Mouse (Mus musculus) ES-E14 (cell line): ENCODE data around the gene Sepsecs. TPM values are rescaled to one million over a fixed set of nuclear protein-coding genes. Genes with fewer than 3 reads are reported as not detected.

Experiments
- DNase-seq: peaks from one replicate; pipeline ENCODE4 v3.0.0-alpha.2; 2013; ENCODE audit warnings: low read depth, low spot score
- H3K27ac ChIP-seq: 2 replicates; pipeline ENCODE4 v1.5.1; 2012; ENCODE audit warnings: low read depth, mild to moderate bottlenecking, low read length, moderate library complexity, mixed read lengths; ENCODE audit not compliant: poor library complexity, insufficient read depth, severe bottlenecking
- H3K36me3 ChIP-seq: 2 replicates; pipeline ENCODE4 v1.6.1; 2012; ENCODE audit warnings: mild to moderate bottlenecking, low read length, moderate library complexity, mixed read lengths; ENCODE audit not compliant: control insufficient read depth, poor library complexity, insufficient read depth, severe bottlenecking
- H3K4me1 ChIP-seq, 2 experiments: fragments of 150-350 bp in 1 of 2; sonication (generic) in 1 of 2; 2 replicates each; pipeline ENCODE4 v1.6.1; 2012; ENCODE audit warnings: low read length in 2 of 2, mild to moderate bottlenecking in 1 of 2, mixed read lengths in 1 of 2; ENCODE audit not compliant: control insufficient read depth in 2 of 2, insufficient read depth in 2 of 2, poor library complexity in 1 of 2
- H3K4me3 ChIP-seq, 2 experiments: fragments of 150-350 bp in 1 of 2; sonication (generic) in 1 of 2; 2 replicates each; pipeline ENCODE4 v1.5.1; 2012; ENCODE audit warnings: low read length in 2 of 2, low read depth in 1 of 2, mild to moderate bottlenecking in 1 of 2, mixed read lengths in 1 of 2; ENCODE audit not compliant: insufficient read depth in 1 of 2, poor library complexity in 1 of 2, severe bottlenecking in 1 of 2
- H3K9ac ChIP-seq: 2 replicates; pipeline ENCODE4 v1.6.1; 2012; ENCODE audit warnings: low read depth, mild to moderate bottlenecking, low read length, mixed read lengths; ENCODE audit not compliant: poor library complexity, insufficient read depth, severe bottlenecking
- H3K9me3 ChIP-seq: fragments of 150-350 bp; sonication (generic); 2 replicates; pipeline ENCODE4 v1.6.1; 2012; ENCODE audit warnings: low read depth, mild to moderate bottlenecking, low read length; ENCODE audit not compliant: control insufficient read depth, insufficient read depth
- CHD2 ChIP-seq: IDR thresholded peaks from 2 replicates; pipeline ENCODE4 v1.6.1; 2014; ENCODE audit warnings: mild to moderate bottlenecking, low read depth, low read length, inconsistent platforms
- HCFC1 ChIP-seq: IDR thresholded peaks from 2 replicates; pipeline ENCODE4 v1.6.1; 2012; ENCODE audit warnings: low read length, inconsistent platforms, borderline replicate concordance; ENCODE audit not compliant: insufficient read depth
- MAFK ChIP-seq: IDR thresholded peaks from 2 replicates; pipeline ENCODE4 v1.6.1; 2014; ENCODE audit warnings: mild to moderate bottlenecking, low read depth, low read length, inconsistent platforms; ENCODE audit not compliant: insufficient read depth
- ZC3H11A ChIP-seq: IDR thresholded peaks from 2 replicates; pipeline ENCODE4 v1.6.1; 2012; ENCODE audit warnings: low read depth, mild to moderate bottlenecking, inconsistent platforms, low read length, borderline replicate concordance
- ZNF384 ChIP-seq: IDR thresholded peaks from 2 replicates; pipeline ENCODE4 v1.6.1; 2012; ENCODE audit warnings: low read depth, low read length, inconsistent platforms
- in situ Hi-C, 2 experiments: fragments of 600-800 bp; cut with MboI; formaldehyde crosslinking; loops; one replicate each; pipeline ENCODE4 v1.15.1; 2025; ENCODE audit warnings: low sequenced_read_pairs in 2 of 2, inconsistent platforms in 1 of 2; ENCODE audit not compliant: unreplicated experiment in 2 of 2
- total RNA-seq: library from RNA; depleted of rRNA; stranded (reverse); fragments of 300-350 nt; gene quantifications from 2 replicates; pipeline ENCODE4 v1.2.3, GENCODE M21; 2012

Sepsecs gene
- total RNA-seq, 1 experiment = 9.7 TPM

DNA sequence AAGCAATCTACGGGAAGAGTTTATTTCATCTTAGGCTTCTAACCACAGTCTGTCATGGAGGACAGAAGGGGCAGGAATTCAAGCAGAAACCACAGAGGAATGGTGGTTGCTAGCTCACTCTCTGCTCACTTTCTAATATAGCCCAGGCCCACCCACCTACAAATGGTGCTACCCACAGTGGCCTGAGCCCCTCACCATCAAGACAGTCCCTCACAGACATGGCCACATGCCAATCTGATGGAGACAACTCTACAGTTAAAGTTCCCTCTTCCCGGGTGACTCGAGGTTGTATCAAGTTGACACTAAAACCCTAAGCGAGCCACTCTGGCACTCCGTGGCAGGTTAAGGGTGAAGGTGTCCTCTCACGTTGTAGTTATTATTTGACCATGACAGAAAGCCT lies 32.6 kb downstream of the Sepsecs start:
- in situ Hi-C loops = no loop called here

DNA sequence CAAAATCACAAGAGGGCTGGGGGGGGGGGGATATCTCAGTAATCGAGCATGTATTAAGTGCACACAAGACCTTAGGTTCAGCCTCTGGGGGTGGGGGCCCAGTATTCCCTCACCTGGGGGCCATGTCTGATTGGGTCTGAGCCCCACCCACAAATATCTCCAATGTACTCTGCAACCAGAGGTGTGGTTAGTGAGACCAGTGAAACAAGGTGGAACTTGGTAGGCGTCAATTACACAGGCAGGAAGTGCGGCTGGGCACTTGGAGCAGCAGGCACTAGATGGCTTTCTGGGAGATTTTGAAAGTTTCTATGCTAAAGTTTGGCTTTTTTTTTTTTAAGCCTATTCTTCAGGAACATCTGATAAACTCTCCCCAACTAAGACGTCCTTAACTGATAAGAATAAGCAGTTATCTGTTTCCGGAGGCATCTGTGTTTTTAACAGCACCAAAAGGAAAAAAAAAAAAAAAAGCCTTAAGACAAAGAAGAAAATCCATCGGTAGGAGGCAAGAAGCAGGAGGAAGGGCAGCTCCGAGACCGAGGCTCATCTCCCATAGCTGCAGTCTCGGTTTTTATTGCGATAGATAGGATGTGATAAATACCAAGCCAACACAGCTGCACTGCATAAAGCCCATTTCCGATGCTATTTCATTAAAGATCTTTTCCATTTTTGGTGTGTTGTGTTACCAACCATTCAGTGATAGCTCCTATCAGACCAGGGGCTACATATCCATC lies 33.3 kb downstream of the Sepsecs start:
- H3K9me3 ChIP-seq = no peaks in the 10 kb centered on the region
- H3K36me3 ChIP-seq = no peaks in the 10 kb centered on the region
- H3K4me3 ChIP-seq = no peak overlapping the region
- TF ChIP-seq ZC3H11A = no peak
- TF ChIP-seq CHD2 = no peak
- in situ Hi-C loops = no loop called here
- no peak overlapping the region for H3K9ac ChIP-seq
- H3K4me1 ChIP-seq = peaks cover 0 to 3% of the 10 kb centered on the region in 2 experiments; a peak in 1 of 4 replicates
- no peak for DNase-seq
- H3K27ac ChIP-seq = no peak overlapping the region

More for the DNA sequence above, 32.6 kb downstream of the Sepsecs start:
- no peak for DNase-seq
- no peaks in the 10 kb centered on the region for H3K36me3 ChIP-seq
- no peaks in the 10 kb centered on the region for H3K9me3 ChIP-seq
- H3K4me3 ChIP-seq = no peak overlapping the region
- H3K27ac ChIP-seq = no peak overlapping the region
- TF ChIP-seq MAFK = no peak
- no peak for TF ChIP-seq CHD2
- TF ChIP-seq ZNF384 = no peak
- TF ChIP-seq HCFC1 = no peak
- no peak for TF ChIP-seq ZC3H11A
- H3K4me1 ChIP-seq = peaks cover 0 to 3% of the 10 kb centered on the region in 2 experiments; a peak in 1 of 4 replicates
- no peak overlapping the region for H3K9ac ChIP-seq

DNA sequence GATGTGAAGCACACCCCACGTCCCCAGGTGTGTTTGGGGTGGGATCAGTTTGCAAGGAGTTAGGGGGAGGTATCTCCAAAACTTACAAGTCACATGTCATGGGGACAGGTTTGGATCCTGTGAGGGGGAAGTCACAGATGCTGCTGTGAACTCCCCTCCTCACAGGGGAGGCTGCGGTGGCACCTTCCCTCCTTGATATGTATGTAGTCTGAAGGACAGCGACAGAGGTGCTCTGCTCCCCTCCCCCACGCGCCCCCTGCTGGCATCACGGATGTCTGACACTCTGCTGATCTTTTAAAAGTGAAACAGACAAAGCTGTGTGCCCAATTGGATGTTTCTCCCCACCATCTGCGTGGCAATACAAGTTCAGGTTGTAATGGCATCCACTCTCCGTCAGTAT lies 35.5 kb downstream of the Sepsecs start:
- DNase-seq = no peak
- Histone ChIP-seq H3K4me1 (peaks cover 0 to 3% of the 10 kb centered on the region in 2 experiments; a peak in 1 of 4 replicates), H3K9ac (no peak overlapping the region), H3K36me3 (no peaks in the 10 kb centered on the region), H3K9me3 (no peaks in the 10 kb centered on the region), H3K4me3 (no peak overlapping the region), H3K27ac (no peak overlapping the region)
- no peak for TF ChIP-seq HCFC1
- TF ChIP-seq ZC3H11A = no peak
- TF ChIP-seq ZNF384 = no peak
- TF ChIP-seq CHD2 = no peak
- no peak for TF ChIP-seq MAFK
- in situ Hi-C loops = no loop called here

DNA sequence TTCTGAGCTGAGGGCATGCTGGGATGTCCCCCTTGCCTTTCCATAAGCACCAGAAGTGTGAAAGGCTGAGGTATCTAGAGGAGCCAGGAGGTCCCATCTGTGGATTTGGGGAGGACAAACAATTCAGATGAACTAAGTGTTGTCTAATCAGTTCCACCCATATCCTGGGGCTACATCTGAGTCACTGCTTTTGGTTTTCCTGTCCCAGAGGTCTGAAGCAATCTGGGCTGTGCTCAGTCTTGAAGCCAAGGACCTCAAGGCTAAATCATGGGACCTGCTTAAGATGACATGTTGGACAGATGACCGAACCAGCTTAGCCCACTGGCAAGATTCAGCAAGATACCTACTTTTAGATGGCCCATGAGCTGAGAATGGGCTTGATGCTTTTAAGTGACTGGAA lies 39.0 kb downstream of the Sepsecs start:
- Histone ChIP-seq H3K9me3 (no peaks in the 10 kb centered on the region), H3K27ac (no peak overlapping the region), H3K9ac (no peak overlapping the region), H3K4me3 (no peak overlapping the region), H3K36me3 (no peaks in the 10 kb centered on the region), H3K4me1 (peaks cover 0 to 3% of the 10 kb centered on the region in 2 experiments; a peak in 1 of 4 replicates)
- DNase-seq = no peak
- in situ Hi-C loops = no loop called here
- no peak for TF ChIP-seq CHD2
- TF ChIP-seq MAFK = no peak
- TF ChIP-seq HCFC1 = no peak
- TF ChIP-seq ZNF384 = no peak
- TF ChIP-seq ZC3H11A = no peak

DNA sequence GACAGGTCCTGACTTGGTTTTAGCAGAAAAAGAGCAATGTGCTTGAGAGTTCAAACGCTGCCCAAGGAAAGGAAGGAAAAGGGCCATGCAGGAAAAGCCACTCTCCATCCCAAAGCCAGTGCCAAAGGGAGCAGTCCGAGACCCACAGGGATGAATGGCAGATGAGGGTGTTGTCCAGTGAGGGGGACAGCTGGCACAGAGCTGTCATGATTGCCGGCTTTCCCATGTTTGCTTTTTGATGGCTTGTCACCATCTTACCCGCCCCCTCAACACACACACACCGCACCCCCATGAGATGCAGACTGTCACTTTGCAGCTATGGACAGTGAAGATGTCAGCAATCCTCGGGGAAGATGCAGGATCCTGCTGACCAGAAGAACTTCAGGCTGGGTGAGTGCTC lies 40.3 kb downstream of the Sepsecs start:
- no peak for DNase-seq
- in situ Hi-C loops = no loop called here

More for the DNA sequence above, 40.3 kb downstream of the Sepsecs start:
- H3K9ac ChIP-seq = no peak overlapping the region
- H3K4me3 ChIP-seq = no peak overlapping the region
- no peak overlapping the region for H3K27ac ChIP-seq
- no peaks in the 10 kb centered on the region for H3K9me3 ChIP-seq
- TF ChIP-seq CHD2 (no peak), MAFK (no peak), ZNF384 (no peak), ZC3H11A (no peak), HCFC1 (no peak)
- peaks cover 0 to 3% of the 10 kb centered on the region in 2 experiments; a peak in 1 of 4 replicates for H3K4me1 ChIP-seq
- H3K36me3 ChIP-seq = no peaks in the 10 kb centered on the region
